In genomic region chr5:66679222-66679621, GRCm38 (mm10) we compare ENCODE assay signal across 10 mouse cellular contexts. TPM values are rescaled to one million over a fixed set of nuclear protein-coding genes. Genes with fewer than 3 reads are reported as not detected.
DNase-seq lines count a peak whose midpoint lies in the region; ATAC-seq and TF ChIP-seq lines count a peak whose summit lies in the region.
"Had no signal": no experiment of that assay in that cellular context is flagged by ENCODE, and none has a peak within 500 bp of the region (broad histone marks: within the 10 kb centered on the region; RNA-seq: fewer than 3 reads in every experiment).

No protein-coding gene starts in this region.

- H3K4me2 ChIP-seq in liver, postnatal 0 days (ENCODE audit: low read depth, low read length): no peak overlapping the region

- peak; percentile 13 for DNase-seq in liver, adult 2 months (ENCODE audit: extremely low read depth, low read depth, low spot score)
- DNase-seq in liver, postnatal 0 days: no peak
- peak; percentile 15 for DNase-seq in cerebellum, adult 8-10 months
- DNase-seq in layer of hippocampus, adult 2 months (ENCODE audit: low spot score in 2 of 2): peak; percentile 64 to 78
- peak; percentile 79 to 82 for DNase-seq in right cerebral cortex, adult 2 months (ENCODE audit: low spot score in 2 of 2)
- no peak for DNase-seq in gastrocnemius, postnatal 14 days

- intact Hi-C loops in gastrocnemius, postnatal 14 days (cut with DNase I; ENCODE audit: low total_unique reads): no loop called here

- H3K9me3 ChIP-seq in liver, postnatal 0 days (ENCODE audit: low read length): no peaks in the 10 kb centered on the region

- no peak overlapping the region for H3K27ac ChIP-seq in liver, adult 2 months (replicated peaks; ENCODE audit: insufficient read depth, low read depth, low read length)
- no peak overlapping the region for H3K27ac ChIP-seq in liver, postnatal 0 days (ENCODE audit: low read depth)
- peak overlapping the region; percentile 93; the same call in 1 of the 2 replicates for H3K27ac ChIP-seq in layer of hippocampus, adult 2 months

- no peak for TF ChIP-seq POLR2A in liver, adult 2 months (IDR thresholded peaks at IDR 0.05; ENCODE audit: extremely low read depth, insufficient read depth, low read length)

- peaks cover 13% of the 10 kb centered on the region for H3K27me3 ChIP-seq in liver, adult 2 months (ENCODE audit: control insufficient read depth, insufficient read depth, low read length)
- peaks cover 33% of the 10 kb centered on the region for H3K27me3 ChIP-seq in liver, postnatal 0 days (ENCODE audit: insufficient read depth, low read length)

- no peak for TF ChIP-seq CTCF in liver, adult 2 months (IDR thresholded peaks at IDR 0.05; ENCODE audit: low read depth, low read length)
- TF ChIP-seq CTCF in liver, postnatal 0 days (IDR thresholded peaks at IDR 0.05; ENCODE audit: low read depth): no peak
- TF ChIP-seq CTCF in layer of hippocampus, adult 2 months (conservative IDR thresholded peaks at IDR 0.05): no peak

- H3K79me2 ChIP-seq in liver, adult 2 months (ENCODE audit: control insufficient read depth, insufficient read depth, low read length): no peaks in the 10 kb centered on the region

- H3K36me3 ChIP-seq in liver, adult 2 months (ENCODE audit: control insufficient read depth, insufficient read depth, low read length): no peaks in the 10 kb centered on the region
- no peaks in the 10 kb centered on the region for H3K36me3 ChIP-seq in liver, postnatal 0 days (replicated peaks; ENCODE audit: insufficient read depth, low read length)

- no peak for TF ChIP-seq EP300 in liver, postnatal 0 days (IDR thresholded peaks at IDR 0.05; ENCODE audit: low read depth)

- no peak overlapping the region for H3K4me3 ChIP-seq in liver, adult 2 months (ENCODE audit: insufficient read depth, low read depth, low read length)
- no peak overlapping the region for H3K4me3 ChIP-seq in liver, postnatal 0 days (ENCODE audit: low read depth, low read length)
- peak overlapping the region; percentile 72 for H3K4me3 ChIP-seq in layer of hippocampus, adult 2 months
- H3K4me3 ChIP-seq: erythroblast, embryonic 14.5 days had no signal

- H3K9ac ChIP-seq in liver, adult 2 months (ENCODE audit: low read depth, low read length): no peak overlapping the region
- no peak overlapping the region for H3K9ac ChIP-seq in liver, postnatal 0 days (replicated peaks)

- peaks cover 2% of the 10 kb centered on the region; the same call in 1 of the 2 replicates for H3K4me1 ChIP-seq in liver, adult 2 months (ENCODE audit: control insufficient read depth, insufficient read depth, low read length)
- H3K4me1 ChIP-seq in liver, postnatal 0 days (ENCODE audit: insufficient read depth): 0 out of 2 replicates have a peak, but pooled peaks cover 2% of the 10 kb centered on the region

- 42% methylated on average over 10 of the region's 10 CpGs for WGBS in liver, adult 2 months
- 55% methylated on average over 10 of the region's 10 CpGs for WGBS in liver, postnatal 0 days (ENCODE audit: insufficient replicate concordance)

- ATAC-seq in liver, postnatal 0 days: no peak
- no peak for ATAC-seq in activated CD4-positive, CD25-positive, alpha-beta regulatory T cell, adult 4 months
- no peak for ATAC-seq in CD4-positive, CD25-positive, alpha-beta regulatory T cell, adult 4 months
- ATAC-seq: Patski had no signal

RNA-seq across cellular contexts. Expression of gene Uchl1, which starts 3.3 kb away (rescaled TPM):
- 0.09 and 0.13 TPM in 2 replicates for total RNA-seq in liver, adult 2 months (2014; rRNA removed)
- not detected in 2 replicates for polyA plus RNA-seq in liver, adult 2 months (2012; rRNA removed)
- polyA plus RNA-seq in liver, postnatal 0 days (2015; fragmentation: Nextera tagmentation; extraction: Ambion mirVana): 2.1 and 2.7 TPM in 2 replicates
- 100 to 1,000 TPM; 803 to 896 TPM for total RNA-seq in layer of hippocampus, adult 2 months (2021)
- total RNA-seq in gastrocnemius, postnatal 14 days (2021): 10 to 100 TPM in 1 of 2 experiments, 1 to 10 TPM in 1; 9.8 to 14.2 TPM
- not detected for polyA plus RNA-seq in activated CD4-positive, CD25-positive, alpha-beta regulatory T cell, adult 4 months (2017; shearing (Covaris generic))
- not detected for polyA plus RNA-seq in CD4-positive, CD25-positive, alpha-beta regulatory T cell, adult 4 months (2017; shearing (Covaris generic))
- polyA plus RNA-seq: erythroblast, embryonic 14.5 days had no signal

Comparison
In these comparisons a context has a peak if more than half of its experiments do, and no peak if none do; other contexts are left out.
1. DNase-seq: peak in liver, adult 2 months (single experiment), cerebellum, adult 8-10 months (single experiment), layer of hippocampus, adult 2 months (2 of 2) and right cerebral cortex, adult 2 months (2 of 2); none in liver, postnatal 0 days (single experiment) and gastrocnemius, postnatal 14 days (single experiment).